Mouse (Mus musculus) spleen, adult 2 months (tissue): ENCODE results near the gene Cmip. TPM values are rescaled to one million over a fixed set of nuclear protein-coding genes. Genes with fewer than 3 reads are reported as not detected.

Experiments used
- DNase-seq, 2 experiments: peaks; one replicate each; pipeline versions ENCODE4 v3.0.0 to v3.0.0-alpha.2; 2012 to 2021; ENCODE audit warnings: low spot score in 2 of 2, low read depth in 1 of 2
- H3K27ac ChIP-seq: fragments of 200-500 bp; 2 replicates; pipeline ENCODE4 v1.5.1; 2012; ENCODE audit warnings: low read length, inconsistent platforms; ENCODE audit not compliant: insufficient read depth
- H3K27me3 ChIP-seq: fragments of 200-500 bp; 2 replicates; pipeline ENCODE4 v1.6.1; 2012; ENCODE audit warnings: mild to moderate bottlenecking, moderate library complexity, low read length, inconsistent platforms; ENCODE audit not compliant: control insufficient read depth, insufficient read depth
- H3K36me3 ChIP-seq: fragments of 200-500 bp; 2 replicates; pipeline ENCODE4 v1.6.1; 2012; ENCODE audit warnings: mild to moderate bottlenecking, low read length, inconsistent platforms; ENCODE audit not compliant: control insufficient read depth, insufficient read depth
- H3K4me1 ChIP-seq: fragments of 200-500 bp; 2 replicates; pipeline ENCODE4 v1.6.1; 2011; ENCODE audit warnings: inconsistent platforms; ENCODE audit not compliant: control insufficient read depth, insufficient read depth, insufficient read length
- H3K4me3 ChIP-seq: fragments of 200-500 bp; 2 replicates; pipeline ENCODE4 v1.5.1; 2011; ENCODE audit warnings: mild to moderate bottlenecking, inconsistent platforms; ENCODE audit not compliant: insufficient read depth, insufficient read length; ENCODE audit errors: extremely low read depth
- CTCF ChIP-seq: fragments of 200-500 bp; IDR thresholded peaks from 2 replicates; pipeline ENCODE4 v1.5.1; 2011; ENCODE audit warnings: mild to moderate bottlenecking, inconsistent platforms; ENCODE audit not compliant: insufficient read depth, insufficient read length, insufficient replicate concordance; ENCODE audit errors: extremely low read depth
- POLR2A ChIP-seq: fragments of 200-500 bp; IDR thresholded peaks from 2 replicates; pipeline ENCODE4 v1.6.1; 2011; ENCODE audit warnings: low read depth, low read length, inconsistent platforms
- WGBS: fragments of 180-500 bp; shearing (Covaris S2); methylation state at CpG from one replicate; pipeline ENCODE4 v1.1.7; 2018; 5-methylcytosine and 5-hydroxymethylcytosine counted together
- polyA plus RNA-seq: library from polyadenylated mRNA; depleted of rRNA; stranded (reverse); fragments of >200 nt; gene quantifications from 2 replicates; pipeline ENCODE4 v1.2.3, GENCODE M21; 2012

Gene Cmip
- polyA plus RNA-seq, 1 experiment = 48.2 TPM

DNA sequence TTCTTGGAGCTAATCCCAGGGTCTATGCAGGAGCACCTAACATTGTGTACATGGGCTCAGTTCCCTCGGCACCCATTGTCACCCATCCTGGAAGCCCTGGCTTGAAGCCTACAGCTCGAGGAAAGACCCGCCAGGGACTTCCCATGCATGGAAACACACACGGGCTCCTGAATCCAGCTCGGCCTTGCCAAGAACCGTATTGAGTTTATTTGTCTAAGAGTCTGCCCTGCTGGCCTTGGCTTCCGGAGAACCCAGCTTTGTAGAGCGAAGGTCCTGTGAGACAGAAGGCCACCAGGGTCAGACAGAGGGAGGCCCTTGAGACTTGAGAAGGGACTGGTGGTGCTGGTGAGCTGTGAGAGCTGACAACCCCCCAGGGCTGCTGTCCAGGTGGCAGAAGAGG, 111.9 kb downstream of the Cmip start:
- TF ChIP-seq CTCF (no peak), POLR2A (no peak)
- peaks cover 32% of the 10 kb centered on the region; the same call in 1 of the 2 replicates for H3K4me1 ChIP-seq
- no peak overlapping the region for H3K27ac ChIP-seq

DNA sequence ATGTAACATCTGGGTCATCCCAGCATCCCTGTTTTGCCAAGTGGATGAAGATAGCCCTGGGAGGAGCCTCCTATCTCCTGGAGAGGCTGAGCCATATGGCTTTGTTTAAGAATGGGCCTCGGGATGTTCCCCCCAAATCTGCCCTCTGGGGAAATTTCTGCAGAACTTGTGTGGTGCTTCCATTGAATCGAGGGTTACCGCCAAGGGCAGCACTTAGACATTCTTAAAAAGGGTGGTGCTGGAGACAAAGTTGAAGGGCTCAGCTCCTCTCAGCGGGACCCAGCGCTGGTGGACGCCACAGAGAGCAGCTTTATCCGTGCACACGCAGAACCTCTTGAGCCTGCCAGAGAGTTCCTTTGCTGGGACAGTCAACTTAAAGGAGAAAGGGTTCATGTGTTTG, 113.1 kb downstream of the Cmip start:
- Histone ChIP-seq H3K4me3 (no peak overlapping the region), H3K36me3 (no peaks in the 10 kb centered on the region), H3K27me3 (no peaks in the 10 kb centered on the region), H3K27ac (no peak overlapping the region), H3K4me1 (peaks cover 32% of the 10 kb centered on the region; the same call in 1 of the 2 replicates)
- TF ChIP-seq POLR2A = no peak
- no peak for TF ChIP-seq CTCF
- DNase-seq = no peak
- 51% methylated on average over 8 of the region's 8 CpGs for WGBS

More for the DNA sequence above, 111.9 kb downstream of the Cmip start:
- 62% methylated on average over 8 of the region's 8 CpGs for WGBS
- no peak for DNase-seq
- Histone ChIP-seq H3K27me3 (no peaks in the 10 kb centered on the region), H3K36me3 (no peaks in the 10 kb centered on the region), H3K4me3 (no peak overlapping the region)

DNA sequence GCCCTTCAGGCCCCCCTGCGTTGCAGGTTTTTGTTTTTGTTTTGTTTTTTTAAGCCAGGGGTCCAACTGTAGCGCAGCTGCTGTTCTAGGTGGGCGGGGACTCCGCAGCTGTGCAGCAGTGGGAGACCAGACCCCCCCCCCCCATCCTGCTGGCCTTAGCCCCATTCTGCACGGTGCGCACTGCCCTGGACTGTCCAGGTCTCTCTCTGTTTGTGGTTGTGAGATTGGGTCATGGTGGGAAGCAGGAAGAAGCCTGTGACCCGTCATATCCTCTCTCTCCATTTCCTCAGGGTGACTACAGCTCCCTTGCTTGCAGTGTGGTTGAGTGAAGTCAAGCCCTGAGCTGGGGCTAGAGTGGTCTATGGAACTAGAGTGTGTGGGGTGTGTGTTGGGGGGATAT, 114.3 kb downstream of the Cmip start:
- peaks cover 32% of the 10 kb centered on the region; the same call in 1 of the 2 replicates for H3K4me1 ChIP-seq
- DNase-seq = no peak
- TF ChIP-seq POLR2A = no peak
- TF ChIP-seq CTCF = no peak
- no peak overlapping the region for H3K27ac ChIP-seq
- WGBS = 51% methylated on average over 7 of the region's 7 CpGs
- no peaks in the 10 kb centered on the region for H3K36me3 ChIP-seq
- H3K27me3 ChIP-seq = no peaks in the 10 kb centered on the region
- H3K4me3 ChIP-seq = no peak overlapping the region

DNA sequence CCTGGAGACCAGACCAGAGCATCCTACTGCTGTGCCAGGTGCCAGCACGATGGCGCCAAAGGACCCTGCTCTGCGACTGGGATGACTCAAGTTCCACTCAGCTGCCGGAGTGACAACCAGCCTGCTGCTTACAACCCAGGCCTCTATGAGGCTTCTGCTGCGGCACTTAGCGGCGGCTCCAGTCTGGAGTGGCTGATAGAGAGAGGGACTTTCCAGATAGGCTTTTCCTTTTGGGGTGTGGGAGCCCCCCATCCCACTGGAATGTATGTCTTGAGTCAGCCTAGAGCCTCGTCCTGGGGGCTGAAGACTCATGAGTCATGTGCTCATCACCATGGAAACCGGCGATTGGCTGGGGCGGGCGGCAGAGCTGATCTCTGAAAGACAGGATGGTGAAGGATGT, 115.2 kb downstream of the Cmip start:
- 94% methylated on average over 12 of the region's 12 CpGs for WGBS
- TF ChIP-seq POLR2A (no peak), CTCF (no peak)
- peaks cover 29% of the 10 kb centered on the region; the same call in 1 of the 2 replicates for H3K4me1 ChIP-seq
- DNase-seq = no peak
- H3K27ac ChIP-seq = no peak overlapping the region
- H3K27me3 ChIP-seq = no peaks in the 10 kb centered on the region
- H3K36me3 ChIP-seq = peaks cover 3% of the 10 kb centered on the region; the same call in 1 of the 2 replicates
- H3K4me3 ChIP-seq = no peak overlapping the region

DNA sequence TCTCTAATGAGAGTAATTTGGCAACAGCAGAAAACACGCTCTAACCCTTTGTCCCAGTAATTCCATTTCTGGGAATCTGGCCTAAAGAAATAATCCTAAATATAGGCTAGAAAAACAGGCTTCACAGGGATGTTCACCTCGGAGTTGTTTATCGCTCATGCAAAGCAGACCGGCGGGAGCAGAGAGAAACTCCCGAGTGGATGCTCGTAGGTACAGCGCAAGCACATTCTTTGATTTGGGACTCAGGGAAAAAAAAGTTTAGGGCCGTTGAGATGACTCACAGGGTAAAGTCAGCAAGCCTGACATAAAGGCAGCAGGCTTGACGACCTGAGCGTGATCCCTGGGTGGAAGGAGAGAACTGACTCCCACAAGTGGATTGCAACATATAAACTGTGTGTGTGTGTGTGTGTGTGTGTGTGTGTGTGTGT, 116.2 kb downstream of the Cmip start:
- WGBS = 88% methylated on average over 11 of the region's 11 CpGs
- Histone ChIP-seq H3K4me3 (no peak overlapping the region), H3K36me3 (peaks cover 6% of the 10 kb centered on the region; the same call in 1 of the 2 replicates), H3K27me3 (no peaks in the 10 kb centered on the region), H3K4me1 (peaks cover 20% of the 10 kb centered on the region; the same call in 1 of the 2 replicates), H3K27ac (no peak overlapping the region)
- DNase-seq = no peak
- TF ChIP-seq POLR2A (no peak), CTCF (no peak)

DNA sequence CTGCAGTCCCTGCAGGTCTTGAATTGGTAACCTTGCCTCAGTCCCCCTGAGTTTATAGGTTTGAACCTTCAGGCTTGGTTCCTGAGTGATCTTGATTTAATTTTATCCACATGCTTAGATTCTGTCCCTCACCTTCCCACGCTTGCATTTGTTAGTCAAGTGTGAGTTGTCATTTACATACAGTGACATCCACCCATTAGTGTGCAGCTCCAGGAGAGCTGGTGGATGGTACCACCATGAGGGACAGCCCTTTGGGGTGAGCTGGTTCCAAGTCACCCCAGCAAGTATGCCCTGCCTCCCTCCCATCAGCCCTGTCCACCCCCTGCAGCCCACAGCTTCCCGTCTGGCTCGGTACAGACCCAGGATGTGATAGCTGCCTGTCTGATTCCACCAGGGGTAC, 117.2 kb downstream of the Cmip start:
- no peak for DNase-seq
- Histone ChIP-seq H3K36me3 (peaks cover 10% of the 10 kb centered on the region), H3K27me3 (no peaks in the 10 kb centered on the region), H3K4me1 (peaks cover 15% of the 10 kb centered on the region; the same call in 1 of the 2 replicates), H3K4me3 (no peak overlapping the region), H3K27ac (no peak overlapping the region)
- 80% methylated on average over 3 of the region's 3 CpGs for WGBS
- no peak for TF ChIP-seq POLR2A
- no peak for TF ChIP-seq CTCF

DNA sequence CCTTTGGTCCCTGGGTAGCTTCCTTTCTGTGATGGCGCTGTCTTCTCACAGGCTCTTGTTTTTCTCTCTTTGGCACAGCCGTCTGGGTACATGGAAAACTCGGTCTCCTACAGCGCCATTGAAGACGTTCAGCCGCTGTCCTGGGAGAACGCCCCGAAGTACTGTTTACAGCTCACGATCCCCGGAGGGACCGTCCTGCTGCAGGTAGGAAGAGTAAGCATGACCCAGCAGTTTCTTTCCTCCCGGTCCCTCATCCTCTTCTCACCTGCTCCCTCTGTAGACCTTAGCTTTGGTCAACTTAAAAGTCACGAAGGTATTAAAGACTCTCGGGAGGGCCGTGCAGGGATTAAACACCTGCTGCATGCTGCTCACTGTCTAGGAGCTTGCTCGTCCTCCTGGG, 120.1 kb downstream of the Cmip start:
- H3K27ac ChIP-seq = no peak overlapping the region
- WGBS = 94% methylated on average over 16 of the region's 16 CpGs
- no peaks in the 10 kb centered on the region for H3K4me1 ChIP-seq
- no peak for DNase-seq
- peaks cover 10% of the 10 kb centered on the region for H3K36me3 ChIP-seq
- H3K4me3 ChIP-seq = no peak overlapping the region
- H3K27me3 ChIP-seq = no peaks in the 10 kb centered on the region
- TF ChIP-seq CTCF (no peak), POLR2A (no peak)

DNA sequence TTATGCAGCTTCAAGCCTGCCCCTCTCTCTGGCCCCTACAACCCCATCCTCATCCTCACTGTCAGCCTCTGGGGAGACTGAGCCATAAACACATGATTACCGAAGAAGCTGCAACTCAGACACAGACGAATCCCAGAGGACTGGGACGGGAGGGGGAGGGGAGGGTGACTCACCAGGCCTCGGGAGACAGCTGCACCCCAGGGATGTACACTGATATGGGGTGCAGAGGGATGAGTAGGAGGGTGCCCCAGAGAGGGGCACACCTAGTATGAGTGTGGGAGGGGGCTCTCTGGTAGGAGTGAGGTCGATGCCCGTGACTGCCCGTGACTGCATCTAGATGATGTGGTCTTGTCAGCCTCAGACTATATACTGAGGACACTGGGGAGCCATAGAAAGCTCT, 121.8 kb downstream of the Cmip start:
- 78% methylated on average over 7 of the region's 7 CpGs for WGBS
- Histone ChIP-seq H3K27me3 (no peaks in the 10 kb centered on the region), H3K36me3 (peaks cover 10% of the 10 kb centered on the region), H3K27ac (no peak overlapping the region), H3K4me3 (no peak overlapping the region), H3K4me1 (no peaks in the 10 kb centered on the region)
- no peak for DNase-seq
- TF ChIP-seq POLR2A (no peak), CTCF (no peak)
